Mouse (Mus musculus) liver, embryonic 14.5 days (tissue): ENCODE measurements at regions not wholly inside any gene's neighbourhood (a gene's known extent, or its start where the extent isn't known, plus 50 kb on each side); places are given as distances from the start of the nearest gene placed in this dataset.

Experiments
- CTCF ChIP-seq: IDR thresholded peaks from 2 replicates; pipeline ENCODE4 v1.5.1; 2016; ENCODE audit warnings: antibody characterized with exemption, low read depth, control low read depth
- EP300 ChIP-seq: IDR thresholded peaks from 2 replicates; pipeline ENCODE4 v1.6.1; 2016; ENCODE audit warnings: antibody characterized with exemption, low read depth

DNA sequence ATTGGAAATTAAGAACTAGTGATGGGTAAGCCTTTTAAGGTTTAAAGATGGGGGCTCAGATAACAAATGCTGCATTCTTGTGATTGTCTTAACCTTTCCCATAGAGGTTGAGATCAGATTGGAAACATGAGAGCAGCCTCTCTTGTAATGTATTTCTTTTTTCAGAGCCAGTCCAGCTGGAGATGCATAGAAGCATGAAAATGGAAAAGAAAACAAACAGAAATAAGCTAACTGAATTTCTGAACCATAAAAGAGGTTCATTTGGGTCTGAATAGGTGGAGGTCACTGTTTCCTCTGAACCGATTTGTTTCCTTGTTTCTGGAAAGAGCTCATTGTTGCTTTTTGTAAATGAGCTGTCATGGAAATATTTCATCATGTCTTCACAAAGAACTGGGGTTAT is 363.9 kb downstream of the Slc6a15 start:
- TF ChIP-seq CTCF (no peak), EP300 (no peak)
